Mouse (Mus musculus): ENCODE results near the gene Dmrt3.

GRCm38 (mm10) chr19:25608206-25608580, 1.9 kb upstream of the Dmrt3 start:
- TF ChIP-seq CTCF (IDR thresholded peaks at IDR 0.05; ENCODE audit: extremely low read depth, insufficient read depth, insufficient read length, insufficient replicate concordance) (no peak), POLR2A (IDR thresholded peaks at IDR 0.05; ENCODE audit: low read depth, low read length) (no peak)
